Mouse (Mus musculus) cortical plate, adult 2 months (tissue): ENCODE measurements around the gene Trip13.

Experiments
- CTCF ChIP-seq: fragments of 200-500 bp; IDR thresholded peaks from 2 replicates; pipeline ENCODE4 v1.5.1; 2011; ENCODE audit warnings: mild to moderate bottlenecking, control low read depth, low read length; ENCODE audit not compliant: insufficient read depth; ENCODE audit errors: extremely low read depth
- POLR2A ChIP-seq: fragments of 200-500 bp; IDR thresholded peaks from 2 replicates; pipeline ENCODE4 v1.6.1; 2011; ENCODE audit warnings: mild to moderate bottlenecking, low read length, control low read depth; ENCODE audit not compliant: insufficient read depth; ENCODE audit errors: extremely low read depth

DNA sequence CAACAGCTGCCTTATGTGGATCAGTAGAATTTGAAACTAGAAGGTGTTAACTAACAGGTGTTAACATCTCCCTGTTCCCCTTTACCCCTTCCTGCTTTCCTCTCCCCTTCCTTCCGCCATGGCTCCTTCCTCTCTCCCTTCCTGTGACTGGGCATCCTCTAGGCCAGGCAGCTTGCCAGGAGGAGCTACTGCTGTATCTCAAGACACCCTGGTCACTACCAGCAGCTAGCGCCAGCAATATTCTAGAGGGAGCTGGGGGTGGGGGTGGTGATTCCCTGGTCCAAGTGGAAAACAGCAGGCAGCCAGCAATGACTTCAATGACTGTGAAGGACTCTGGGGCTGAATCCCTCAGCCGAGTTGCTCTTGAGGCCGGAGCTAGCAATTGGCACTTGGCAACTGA, 51.9 kb downstream of the Trip13 start:
- TF ChIP-seq CTCF: no peak
- no peak for TF ChIP-seq POLR2A
